Mouse (Mus musculus) lung, postnatal 36 days (tissue): ENCODE measurements around the gene Ms4a7.
"Not testable (repeated sequence)": the region's sequence is repeated elsewhere in the genome, so short reads cannot be mapped to it uniquely, and the experiment has no call there.

ENCODE experiments used
- DNase-seq: peaks from one replicate; pipeline ENCODE4 v3.0.0; 2022; ENCODE audit warnings: mixed read lengths

Gene Ms4a7

DNA sequence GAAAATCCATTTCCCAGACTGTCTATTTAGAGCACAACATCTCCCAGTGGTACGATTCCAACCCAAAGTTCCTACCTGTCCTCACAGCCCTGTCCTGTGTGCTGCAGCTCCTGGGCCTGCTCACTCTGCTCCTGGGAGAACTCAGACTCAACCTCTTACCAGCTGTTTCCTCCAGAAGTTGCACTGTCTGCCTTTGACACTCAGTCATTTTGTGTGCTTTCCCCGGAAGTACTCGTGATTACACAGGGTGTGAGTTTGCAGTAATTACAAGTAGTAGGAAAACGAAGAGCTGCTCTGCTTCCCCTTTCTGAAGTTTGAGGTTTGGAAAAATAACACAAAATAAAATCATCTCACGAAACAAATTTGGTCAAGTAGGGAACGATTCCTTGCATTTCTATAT, at the start of gene Ms4a7:
Ms4a7 (minus strand) TSS at position 215 of the 400 bp plus-strand sequence.
- DNase-seq: peak; percentile 2

DNA sequence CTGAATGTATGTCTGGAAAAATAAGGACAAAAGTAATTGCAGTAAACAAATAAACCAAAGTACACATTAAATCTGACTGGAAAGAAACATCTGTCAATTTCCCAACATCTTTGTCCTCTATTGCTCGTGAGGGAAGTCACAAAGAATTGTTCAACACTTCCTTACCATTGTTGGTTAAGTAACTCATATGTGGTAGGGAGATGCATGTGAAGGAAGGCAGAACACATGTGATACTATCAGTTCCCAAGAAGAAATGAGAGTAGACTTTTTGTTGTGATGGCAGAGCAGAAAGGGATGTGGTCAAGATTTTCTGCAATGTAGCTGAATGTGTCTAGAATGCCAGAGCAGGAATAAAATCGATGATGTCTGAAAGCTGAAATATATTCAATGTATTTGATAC, 40.5 kb upstream of the Ms4a7 start:
- DNase-seq: no peak

DNA sequence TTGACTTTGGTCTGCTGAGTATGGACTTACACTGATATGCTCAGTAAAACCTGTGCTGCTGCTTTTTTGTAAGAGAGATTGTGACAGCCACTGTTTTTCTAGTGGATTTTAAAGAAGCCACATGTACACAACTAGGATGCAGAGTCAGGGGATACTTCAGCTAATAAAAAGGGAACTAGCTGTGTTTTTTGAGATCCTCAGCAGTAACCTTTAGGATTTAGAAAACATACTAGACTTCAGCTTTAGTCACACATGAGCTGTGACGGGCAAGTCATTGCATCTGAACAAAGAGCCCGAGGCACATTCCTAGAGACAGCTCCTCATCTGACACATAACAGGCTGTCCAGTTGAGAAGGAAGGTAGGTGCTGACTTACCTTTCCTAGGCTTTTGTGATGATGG, 39.3 kb upstream of the Ms4a7 start, which contains the start of gene Ms4a4a:
Ms4a4a (plus strand) TSS at position 251 of the 400 bp plus-strand sequence.
- no peak for DNase-seq

DNA sequence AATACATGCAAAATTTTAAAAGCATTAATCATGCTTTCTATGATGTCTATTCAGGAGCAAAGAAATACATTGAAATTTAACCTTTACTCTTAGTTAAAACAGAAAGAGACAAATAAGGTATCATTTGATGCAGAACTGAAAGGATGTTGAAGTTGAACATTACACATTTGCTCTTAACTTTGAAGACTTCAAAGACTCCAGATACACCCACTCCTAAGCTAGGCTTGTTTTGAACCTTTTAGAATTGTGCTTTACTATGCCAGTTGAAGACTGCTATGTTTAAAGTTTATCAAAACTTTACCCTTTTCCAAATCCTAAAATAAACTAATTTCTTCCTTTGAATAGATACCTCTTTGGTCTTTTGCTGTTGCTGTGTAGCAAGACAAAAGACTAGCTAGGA, 35.2 kb upstream of the Ms4a7 start:
- no peak for DNase-seq

DNA sequence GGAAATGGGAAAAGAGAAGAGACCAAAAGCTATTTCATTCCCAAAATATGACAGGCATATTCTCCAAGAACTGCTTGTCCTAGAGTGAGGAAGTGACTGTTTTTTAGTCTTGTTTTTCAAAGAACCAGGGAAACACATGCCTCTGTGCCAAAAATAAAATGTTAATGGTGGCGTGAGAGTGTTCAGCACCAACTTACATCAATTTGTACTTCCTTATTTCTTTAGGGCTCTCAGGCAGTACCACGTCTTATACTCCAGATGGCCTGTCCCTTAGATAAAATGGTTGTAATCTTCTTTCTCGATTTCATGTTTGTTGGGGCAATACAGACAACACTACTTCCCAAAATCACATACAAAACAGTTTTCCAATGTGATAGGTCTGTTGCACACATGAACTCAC, 32.4 kb upstream of the Ms4a7 start:
- no peak for DNase-seq

DNA sequence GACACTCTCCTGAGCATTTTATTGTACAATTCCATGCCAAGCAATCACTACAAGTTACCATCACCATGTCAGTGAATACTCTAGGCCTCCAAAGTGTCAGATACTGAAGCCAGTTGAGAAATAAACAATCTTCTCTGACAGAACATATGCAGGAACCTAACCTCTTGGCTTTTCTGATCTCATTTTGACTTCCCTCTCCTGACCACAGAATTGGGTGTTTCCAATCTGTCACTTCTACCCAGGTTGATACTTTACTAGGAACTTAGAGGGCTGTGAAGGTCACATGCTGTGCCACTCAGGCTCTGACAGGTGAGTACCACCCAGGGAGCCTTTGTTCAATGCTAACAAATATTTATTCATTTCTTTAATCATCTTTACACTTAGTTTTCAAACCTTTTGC, 26.1 kb upstream of the Ms4a7 start:
- peak; percentile 26 for DNase-seq

DNA sequence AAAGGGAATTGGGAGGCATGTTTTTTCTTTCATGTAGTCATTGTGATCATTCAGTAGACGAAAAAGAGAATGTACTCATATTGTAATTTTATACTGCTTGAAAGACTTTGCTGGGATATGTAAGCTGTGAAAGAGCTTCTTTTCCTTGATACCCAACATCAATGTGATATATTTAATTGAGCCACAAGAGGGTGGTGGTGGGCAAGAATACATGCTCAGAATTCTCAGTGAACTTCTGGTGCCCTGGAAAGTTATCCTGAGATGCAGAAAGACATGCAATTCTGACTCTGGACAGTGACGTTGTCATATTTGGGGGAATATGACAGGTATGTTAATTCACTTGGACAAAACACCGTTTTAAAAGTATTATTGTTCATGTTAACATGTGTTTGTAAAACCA, 24.2 kb upstream of the Ms4a7 start:
- DNase-seq: peak; percentile 40

DNA sequence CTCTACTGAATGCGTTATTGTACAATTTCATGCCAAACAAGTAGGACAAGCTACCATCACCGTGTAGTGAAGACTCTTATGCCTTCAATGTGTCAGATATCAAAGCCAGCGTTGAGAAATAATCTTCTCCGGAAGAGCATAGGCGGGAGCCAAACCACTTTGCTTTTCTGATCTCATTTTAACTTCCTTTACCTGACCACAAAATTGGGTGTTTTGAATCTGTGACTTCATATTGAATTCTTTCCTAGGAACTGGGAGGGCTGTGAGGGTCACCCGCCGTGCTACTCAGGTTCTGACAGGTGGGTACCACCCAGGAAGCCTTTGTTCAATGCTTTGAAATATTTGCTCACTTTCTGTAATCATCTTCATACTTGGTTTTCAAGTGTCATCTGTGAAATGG, 19.8 kb upstream of the Ms4a7 start:
- peak; percentile 22 for DNase-seq

DNA sequence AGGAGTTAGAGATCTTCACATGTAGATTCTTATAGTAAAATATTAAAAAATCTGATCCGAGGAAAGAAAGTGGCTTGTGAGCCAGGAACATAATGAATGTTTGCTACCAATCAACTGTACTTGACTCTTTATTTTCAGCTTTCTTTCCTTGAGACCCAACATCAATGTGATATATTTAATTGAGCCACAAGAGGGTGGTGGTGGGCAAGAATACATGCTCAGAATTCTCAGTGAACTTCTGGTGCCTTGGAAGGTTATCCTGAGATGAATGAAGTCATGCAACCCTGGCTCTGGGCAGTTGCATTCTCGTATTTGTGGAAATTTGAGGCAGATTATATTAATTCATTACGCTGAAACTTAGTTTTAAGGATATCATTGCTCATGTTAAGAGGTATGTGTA, 15.9 kb upstream of the Ms4a7 start:
- peak; percentile 21 for DNase-seq

DNA sequence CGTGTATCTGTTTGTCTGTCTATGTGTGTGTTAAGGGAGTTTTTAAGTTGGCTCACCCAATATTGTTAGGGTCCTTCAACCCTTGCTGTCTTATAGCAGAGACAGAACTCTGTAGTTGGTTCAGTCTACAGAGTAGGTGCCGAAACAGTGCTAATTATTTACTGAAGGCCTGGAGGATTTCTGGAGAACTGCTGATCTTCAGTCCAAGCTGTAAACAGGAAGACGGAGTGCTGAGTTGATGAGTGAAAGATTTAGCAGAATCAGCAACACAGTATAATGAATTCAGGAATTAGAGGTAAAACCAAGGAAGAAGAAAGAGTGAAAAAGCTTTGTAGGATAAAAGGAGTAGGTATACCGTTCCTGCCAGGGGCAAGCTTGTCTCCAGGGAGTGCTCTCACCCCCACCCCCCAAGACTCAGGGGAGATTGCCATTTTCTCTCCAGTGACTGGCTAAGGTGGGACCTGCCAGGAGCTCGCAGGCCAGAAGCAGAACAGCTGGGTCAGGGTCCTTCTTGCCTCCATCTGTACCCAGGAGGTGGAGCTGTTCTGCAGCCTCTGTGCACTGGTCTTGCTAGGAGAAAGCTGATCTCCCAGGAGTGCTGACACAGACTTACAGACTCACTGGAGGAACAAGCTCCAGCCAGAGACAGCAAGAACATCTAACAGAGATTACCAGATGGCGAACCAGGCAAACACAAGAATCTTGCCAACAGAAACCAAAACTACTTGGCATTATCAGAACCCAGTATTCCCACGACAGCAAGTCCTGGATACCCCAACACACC, 13.9 kb upstream of the Ms4a7 start:
- no peak for DNase-seq

DNA sequence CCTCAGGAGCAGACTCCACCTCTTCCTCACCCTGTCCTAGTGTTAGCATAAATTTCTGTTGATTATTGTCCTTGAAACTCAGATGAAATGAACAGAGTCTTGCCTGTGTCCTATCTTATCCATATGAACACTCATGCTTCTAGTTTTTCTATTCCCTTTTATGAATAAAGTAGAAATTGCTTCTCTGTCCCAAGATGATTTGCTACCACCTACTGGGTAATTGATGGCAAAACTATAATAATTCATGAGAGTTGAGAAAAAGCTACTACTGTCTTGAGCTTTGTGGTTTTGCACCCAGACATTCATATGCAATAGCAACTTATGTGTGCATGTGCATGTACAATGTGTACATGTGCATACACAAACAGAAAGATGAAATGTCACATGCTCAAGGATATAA, 8.0 kb upstream of the Ms4a7 start:
- no peak for DNase-seq

DNA sequence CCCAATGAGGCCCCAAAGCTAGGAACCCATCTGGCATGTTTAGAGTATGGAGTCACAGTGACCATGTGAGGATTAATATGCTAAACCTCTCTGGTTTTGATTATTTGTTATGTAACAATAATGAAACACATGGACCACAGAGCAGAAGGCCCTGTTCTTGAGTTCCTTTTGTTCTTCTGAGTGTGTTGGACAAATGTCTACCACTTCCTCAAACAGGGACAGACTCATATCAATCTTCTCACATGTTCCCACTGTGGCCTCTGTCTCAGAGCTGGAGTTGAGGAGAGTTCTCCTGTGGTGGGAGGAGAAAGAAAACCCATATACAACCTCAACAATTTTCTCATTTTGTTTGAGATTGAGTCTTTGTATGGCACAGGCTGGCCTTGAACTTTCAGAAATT, 7.2 kb upstream of the Ms4a7 start:
- DNase-seq: no peak

DNA sequence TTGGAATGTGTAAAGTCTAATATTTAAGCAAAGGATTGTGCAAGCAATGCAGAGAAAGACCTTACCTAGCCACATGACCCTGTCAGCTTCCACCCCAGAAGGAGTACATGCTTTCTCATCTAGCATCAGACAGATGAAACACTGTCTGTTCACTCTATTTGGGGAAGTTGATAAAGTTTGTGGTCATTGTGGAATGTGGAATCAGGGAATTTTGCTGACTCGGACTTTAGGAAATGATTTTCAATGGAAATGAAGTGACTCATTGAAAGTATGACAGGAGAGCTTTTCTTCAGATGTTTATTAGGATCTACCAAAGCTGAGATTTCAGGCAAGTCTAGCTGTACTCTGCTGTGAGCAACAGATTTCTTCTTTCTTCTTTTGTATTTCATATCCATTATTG, 14.8 kb downstream of the Ms4a7 start:
- no peak for DNase-seq

DNA sequence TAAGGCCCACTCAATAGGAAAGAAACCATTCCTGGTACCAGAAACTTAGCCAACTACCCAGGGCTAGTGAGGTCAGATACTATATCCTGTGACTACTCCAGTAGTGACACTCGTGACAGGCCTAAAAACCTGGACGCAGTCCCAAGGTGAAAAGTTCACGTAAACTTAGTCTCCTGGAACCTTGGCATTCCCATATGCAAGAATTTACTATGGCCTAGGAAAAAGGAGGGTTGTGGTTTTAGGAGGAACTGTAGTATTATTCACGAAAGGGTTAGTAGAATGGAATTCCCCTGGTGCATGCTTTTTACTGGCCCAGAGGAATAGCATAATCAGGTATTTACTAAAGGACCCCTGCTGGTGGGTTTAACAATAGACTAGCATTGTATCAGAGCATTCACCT, 19.2 kb downstream of the Ms4a7 start:
- no peak for DNase-seq

DNA sequence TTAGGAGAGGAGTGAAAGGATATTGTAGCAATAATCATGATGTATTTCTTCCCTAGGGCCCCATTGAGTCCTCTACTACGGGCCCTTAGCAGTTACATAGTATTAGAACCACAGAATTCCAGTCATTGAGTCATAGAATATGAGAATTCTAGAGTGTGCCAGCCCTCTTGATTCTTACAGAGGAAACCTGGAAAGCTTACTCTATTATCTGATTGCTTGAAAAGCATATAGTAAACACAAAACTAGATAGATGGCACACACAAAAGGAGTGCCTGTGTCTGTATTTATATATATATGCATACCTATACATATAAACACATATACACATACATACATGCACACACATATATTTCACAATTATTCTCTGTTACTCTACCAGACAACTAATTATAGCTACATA, 21.6 kb downstream of the Ms4a7 start, which contains the start of gene Ms4a14:
Ms4a14 (minus strand) TSS at position 101 of the 400 bp plus-strand sequence.
- DNase-seq: no peak

DNA sequence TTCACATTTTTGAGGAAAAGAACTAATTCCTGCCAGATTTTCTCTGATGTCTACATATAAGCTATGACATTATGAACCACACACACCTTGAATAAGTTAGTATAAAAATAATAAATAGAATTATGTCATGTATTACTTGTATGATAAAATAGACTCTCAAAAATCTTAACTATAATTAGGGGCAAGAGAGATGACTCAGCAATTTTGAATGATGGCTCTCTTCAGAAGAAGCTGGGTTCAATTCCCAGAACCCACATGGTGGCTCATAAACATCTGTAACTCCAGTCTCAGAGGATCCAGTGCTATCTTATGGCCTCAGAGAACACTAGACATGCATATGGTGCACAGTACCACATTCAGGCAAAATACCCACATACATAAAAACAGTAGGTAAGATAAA, 27.1 kb downstream of the Ms4a7 start:
- DNase-seq: no peak

DNA sequence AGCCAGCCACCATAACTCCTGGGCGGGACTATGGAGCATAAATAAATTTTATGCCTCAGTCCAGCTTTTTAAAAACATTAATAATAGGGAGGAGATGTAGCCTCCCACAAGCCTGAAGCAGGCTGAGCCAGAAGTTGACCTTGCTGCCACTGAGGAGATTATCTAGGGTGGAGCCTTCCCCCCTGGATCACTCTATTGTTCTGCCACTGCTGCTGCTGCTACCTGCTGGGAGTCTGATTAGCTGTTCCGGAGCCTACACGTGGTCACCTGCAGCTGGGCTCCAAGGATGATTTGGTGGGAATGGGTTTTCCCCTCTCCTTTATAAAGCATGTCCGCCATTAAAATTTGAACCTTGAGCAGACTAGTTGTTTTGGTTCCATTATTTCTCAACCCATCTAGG, 36.4 kb downstream of the Ms4a7 start:
- not testable (repeated sequence) for DNase-seq

DNA sequence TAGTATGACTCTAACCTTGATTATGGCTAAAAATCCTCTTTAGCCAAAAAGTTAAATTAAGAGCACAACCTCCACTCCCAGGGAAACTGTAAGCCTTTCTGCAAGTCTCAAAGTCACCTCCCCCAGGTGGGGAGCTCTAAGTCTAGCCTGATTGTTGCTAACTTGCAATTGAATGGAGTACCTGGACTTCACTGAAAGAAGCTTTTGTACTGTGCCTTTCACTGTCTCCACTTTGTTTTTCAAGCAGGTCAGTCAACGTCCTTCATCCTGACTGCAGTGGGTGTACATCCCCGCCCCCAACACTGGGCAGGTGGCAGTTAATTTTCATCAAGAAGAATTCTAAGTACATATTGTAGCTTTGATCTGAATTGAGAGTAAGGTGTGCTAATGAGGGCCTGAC, 37.0 kb downstream of the Ms4a7 start:
- no peak for DNase-seq

DNA sequence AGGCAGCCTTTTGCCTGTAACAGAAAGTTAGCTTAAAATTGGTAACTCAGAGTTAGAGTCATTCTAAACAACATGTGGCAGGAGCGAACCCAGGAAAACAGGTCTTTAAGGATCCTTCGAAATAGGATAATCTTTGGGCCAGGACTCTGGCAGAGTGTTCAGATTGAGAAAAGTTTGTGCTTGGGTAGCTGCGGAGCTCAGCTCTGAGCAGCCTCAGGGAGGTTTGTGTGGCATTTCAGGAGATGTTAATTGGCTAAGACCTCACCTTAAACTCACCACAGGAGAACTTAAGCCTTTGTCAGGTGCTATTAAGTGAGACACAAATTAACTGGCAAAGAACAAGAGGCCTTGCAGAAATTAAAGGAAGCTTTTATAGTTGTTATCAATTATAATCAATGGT, 42.3 kb downstream of the Ms4a7 start:
- DNase-seq: not testable (repeated sequence)

DNA sequence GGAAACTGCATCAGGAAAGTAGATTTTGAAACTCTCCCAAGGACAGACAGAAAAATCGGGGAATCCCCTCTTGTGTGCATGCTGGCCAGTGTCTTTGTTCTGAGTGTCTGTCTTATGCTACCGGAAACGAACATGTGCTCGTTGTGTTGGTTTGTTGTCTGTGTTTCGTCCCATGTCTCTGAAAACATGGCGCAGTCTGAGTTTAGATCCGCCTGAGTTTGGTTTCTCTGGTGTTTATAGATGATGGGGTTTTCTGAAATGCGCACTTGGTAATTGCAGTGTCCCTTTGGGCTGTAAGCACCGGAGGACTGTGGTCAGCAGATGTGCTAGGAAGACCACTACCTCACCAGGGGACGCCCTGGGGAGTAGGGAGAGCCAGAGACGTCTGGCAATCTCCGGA, 43.0 kb downstream of the Ms4a7 start:
- peak; percentile 1 for DNase-seq

DNA sequence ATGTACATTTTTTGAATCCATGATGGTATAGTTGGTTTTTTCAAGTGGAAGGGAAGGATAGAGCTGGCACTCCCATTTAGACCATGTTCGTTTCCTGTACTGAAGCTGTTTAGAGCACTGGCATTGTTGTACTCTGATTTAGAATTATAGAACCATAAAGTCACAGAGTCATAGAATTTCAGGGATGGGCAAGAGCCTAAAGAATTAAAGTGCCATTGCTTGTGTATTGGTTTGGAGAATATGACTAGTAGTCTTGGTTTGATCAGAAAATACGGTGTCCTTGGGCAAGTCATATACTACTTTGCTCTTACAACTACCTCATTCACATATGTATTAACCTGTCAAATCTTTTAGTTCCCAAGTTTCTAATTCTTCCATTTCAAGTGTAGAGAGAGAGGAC, 52.2 kb downstream of the Ms4a7 start, which contains the start of gene Ms4a5:
Ms4a5 (minus strand) TSS at position 101 of the 400 bp plus-strand sequence.
- DNase-seq: no peak

DNA sequence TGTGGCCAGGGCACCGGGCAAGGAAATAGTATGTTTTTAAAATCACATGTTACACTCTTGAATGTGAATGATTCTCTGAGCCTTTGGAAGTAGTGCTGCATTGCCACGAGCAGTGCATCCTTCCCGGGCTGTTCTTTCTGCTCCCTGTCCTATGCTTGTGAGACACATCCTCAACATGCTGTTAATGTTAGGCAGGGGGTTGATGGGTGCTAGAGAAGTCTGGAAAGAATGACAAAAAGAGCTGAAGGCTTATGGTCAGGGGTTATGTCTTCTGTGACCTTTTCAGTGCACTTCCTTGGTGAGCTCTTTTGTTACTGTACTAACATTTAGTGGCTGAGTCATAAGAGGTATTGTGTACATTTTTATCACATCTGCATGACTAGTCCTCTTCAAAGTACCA, 55.7 kb downstream of the Ms4a7 start:
- no peak for DNase-seq

DNA sequence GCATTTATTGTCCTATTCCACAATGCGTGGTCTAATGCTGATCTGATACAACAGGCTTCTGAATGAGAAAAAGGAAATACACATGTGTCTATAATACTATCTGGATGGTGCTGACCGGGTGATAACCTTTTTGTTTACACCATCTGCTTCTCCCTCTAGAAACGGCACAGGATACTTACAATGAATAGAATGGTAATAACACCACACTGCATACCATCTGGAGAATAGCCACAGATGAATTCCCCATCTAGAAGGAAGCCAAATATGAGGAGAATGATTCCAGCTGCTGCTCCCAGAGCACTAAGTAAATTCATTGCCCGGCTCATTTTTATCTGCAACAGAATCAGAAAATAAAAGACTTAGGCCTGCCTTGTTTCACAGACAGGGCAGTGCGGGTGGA, 59.5 kb downstream of the Ms4a7 start:
- no peak for DNase-seq
